Mouse (Mus musculus) layer of hippocampus, postnatal 36 days (tissue): ENCODE results near the gene Adam1b. TPM values are rescaled to one million over a fixed set of nuclear protein-coding genes. Genes with fewer than 3 reads are reported as not detected.

Experiments
- DNase-seq, 2 experiments: peaks; one replicate each; pipeline ENCODE4 v3.0.0; 2022
- total RNA-seq, 2 experiments: library from RNA; stranded (reverse); gene quantifications; 2 replicates each; pipeline ENCODE4 v1.2.3; 2021

The Adam1b gene
- total RNA-seq, 2 experiments from 2014 or later = 0.13 to 0.15 TPM

DNA sequence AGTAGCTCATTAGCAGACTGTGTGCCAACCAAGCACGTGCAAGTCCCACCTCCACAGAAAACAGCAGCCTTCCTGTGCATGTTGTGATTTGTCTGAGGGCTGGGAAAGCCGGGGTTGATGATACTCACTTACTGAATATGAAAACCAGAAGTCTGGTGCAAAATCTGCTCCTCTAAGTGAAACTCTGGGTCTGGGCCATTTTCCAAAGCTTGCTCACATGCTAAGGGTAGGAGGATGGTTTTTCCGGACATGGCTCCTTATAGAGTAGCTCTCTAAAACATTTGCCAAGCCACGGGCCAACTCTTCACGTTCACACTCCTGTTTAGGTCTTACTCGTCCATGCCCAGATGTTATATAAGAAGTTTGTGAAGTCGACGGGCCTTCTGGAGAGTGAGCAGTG is 9.9 kb downstream of the Adam1b start:
- peak; percentile 14 to 22 for DNase-seq

DNA sequence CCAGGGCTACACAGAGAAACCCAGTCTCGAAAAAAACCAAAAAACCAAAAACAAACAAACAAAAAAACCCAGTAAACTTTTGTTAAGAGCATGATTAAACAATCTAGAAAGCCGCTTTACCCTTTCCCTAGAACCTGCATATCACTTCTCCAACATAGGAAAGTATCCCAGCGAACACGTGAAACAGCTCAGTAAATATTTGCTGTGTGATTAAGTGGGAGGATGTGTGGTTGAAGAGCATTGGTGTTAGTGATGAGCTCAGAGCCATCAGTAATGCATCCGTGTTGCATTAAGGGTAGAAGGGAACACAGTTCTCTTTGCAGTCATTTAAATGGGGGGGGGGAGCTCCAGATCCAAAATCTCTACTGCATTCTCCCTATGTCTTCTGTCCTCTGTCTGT is 18.4 kb downstream of the Adam1b start:
- no peak for DNase-seq

- no peak for DNase-seq
Measured at GRCm38 (mm10) chr5:121477680-121478079, 25.6 kb downstream of the Adam1b start.

DNA sequence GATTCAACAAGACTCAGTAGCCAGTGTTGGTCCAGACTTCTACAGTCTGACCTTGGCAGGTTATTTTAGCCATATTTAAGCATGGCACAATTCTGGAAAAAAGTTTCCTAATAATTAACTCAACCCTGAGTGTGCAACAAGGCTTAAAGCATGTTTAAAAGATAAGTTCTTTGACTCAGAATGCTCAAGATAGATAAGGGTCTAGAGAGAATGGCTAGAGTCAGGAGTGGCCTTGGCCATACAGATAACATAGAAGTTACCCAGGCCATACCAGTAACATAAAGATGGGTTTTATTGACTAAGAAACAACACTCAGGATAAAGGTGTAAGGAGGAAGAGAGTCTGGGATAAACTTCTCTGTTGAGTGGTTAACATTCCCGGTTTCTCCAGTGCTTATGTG is 27.2 kb downstream of the Adam1b start:
- DNase-seq = no peak

DNA sequence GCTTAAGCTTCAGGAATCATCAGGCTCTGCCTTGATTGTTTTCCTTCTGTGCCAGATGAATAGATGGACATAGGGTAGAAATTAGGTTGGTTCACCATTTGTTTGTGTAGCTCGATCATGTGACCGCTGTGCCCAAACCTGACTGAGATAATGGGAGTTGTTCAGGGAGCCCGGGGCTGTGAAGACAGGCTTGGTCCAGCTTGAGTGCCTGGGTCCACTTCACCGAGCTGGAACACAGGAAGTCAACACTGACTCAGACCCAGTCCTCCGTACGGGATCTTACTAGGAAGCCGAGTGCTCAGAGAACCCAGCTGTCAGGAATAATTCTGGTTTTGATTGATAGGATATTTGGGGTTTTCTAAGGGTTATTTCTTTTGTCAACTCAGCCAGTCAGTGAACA is 28.6 kb downstream of the Adam1b start:
- DNase-seq = no peak

DNA sequence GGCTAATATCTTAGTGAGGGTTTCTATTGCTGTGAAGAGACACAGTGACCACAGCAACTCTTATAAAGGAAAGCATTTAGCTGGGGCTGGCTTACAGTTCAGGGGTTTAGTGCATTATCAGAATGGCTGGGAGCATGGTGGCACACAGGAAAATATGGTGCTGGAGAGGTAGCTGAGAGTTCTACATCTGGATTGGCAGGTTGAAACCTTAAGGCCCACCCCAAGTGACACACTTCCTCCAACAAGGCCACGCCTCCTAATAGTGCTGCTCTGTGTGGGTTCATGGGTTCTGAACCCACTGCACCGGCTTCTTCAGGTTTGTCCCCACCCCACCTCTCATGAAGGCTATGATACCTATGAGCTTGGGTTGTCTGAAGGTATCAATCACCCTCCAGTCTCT is 30.8 kb downstream of the Adam1b start:
- DNase-seq = no peak

GRCm38 (mm10) chr5:121469566-121469965 is 33.7 kb downstream of the Adam1b start:
- no peak for DNase-seq

DNA sequence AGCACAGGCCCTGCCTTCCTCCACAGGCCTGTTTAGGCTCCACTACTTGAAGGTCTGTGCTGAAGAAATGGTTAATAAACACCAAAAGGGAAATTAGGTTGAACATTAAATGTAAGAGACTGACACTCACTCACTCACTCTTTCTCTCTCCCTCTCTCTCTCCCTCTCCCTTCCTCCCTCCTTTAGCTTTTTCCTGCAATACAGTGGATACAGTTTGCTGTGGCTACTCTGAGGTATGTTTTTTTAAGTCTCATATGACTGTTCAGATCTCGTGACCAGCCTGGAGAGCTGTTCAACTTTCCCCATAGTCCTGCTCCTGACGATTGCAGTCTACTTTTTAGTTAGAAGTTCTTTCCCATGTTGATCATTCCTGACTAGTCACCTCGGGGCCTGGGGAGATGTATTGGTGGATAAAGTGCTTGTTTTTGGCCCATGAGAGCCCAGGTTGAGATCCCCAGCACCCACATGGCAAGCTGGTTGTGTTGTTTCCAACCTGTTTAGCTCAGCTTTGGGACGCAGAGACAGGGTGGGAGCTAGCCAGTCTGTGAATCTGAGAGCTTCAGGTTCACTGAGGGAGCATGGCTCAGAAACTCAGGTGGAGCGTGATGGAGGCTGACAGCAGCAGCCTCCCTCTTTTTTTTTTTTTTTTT is 39.5 kb downstream of the Adam1b start:
- no peak for DNase-seq

GRCm38 (mm10) chr5:121462967-121463366 is 40.3 kb downstream of the Adam1b start:
- DNase-seq = no peak

GRCm38 (mm10) chr5:121462171-121462502 is 41.1 kb downstream of the Adam1b start:
- no peak for DNase-seq

- DNase-seq = no peak
Measured at GRCm38 (mm10) chr5:121461339-121462170, 41.7 kb downstream of the Adam1b start.

GRCm38 (mm10) chr5:121455510-121456265 is 47.5 kb downstream of the Adam1b start:
- DNase-seq = no peak

- DNase-seq = no peak
Measured at GRCm38 (mm10) chr5:121454503-121454782, 48.8 kb downstream of the Adam1b start.

DNA sequence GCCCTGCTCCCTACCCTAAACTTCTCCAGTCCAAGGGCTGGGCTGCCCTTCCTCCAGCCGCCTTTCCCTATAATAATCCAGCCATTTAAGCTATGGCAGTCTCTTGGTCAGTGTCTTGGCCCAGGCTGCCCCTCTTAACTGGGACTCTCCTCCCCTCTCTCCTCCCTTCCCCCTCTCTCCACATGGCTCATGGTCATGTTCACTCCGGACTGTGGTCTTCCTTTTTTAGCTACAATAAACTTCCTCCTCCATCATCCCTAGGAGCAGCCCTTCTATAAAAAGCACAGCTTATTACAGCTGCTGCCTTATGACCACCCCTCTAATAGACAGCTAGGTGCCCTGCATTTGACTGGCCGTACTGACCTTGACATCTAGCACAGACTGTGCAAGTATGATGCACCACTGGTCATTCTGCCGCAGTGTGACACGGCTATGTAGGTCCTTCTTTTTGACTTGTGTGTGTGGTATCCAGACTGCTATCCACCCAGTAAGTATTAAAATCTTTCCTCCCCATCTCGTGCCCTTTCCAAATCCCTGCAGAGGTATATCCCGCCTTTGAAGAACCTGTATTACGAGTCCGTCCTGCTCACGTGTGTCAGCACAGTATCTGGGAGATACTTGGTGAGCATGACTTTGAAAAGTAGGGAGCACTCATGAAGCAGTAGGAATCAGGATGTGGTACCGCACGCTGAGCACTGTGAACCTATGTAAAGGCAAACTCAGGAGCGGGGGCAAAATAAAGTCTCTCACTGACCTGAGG is 49.3 kb downstream of the Adam1b start:
- no peak for DNase-seq

DNA sequence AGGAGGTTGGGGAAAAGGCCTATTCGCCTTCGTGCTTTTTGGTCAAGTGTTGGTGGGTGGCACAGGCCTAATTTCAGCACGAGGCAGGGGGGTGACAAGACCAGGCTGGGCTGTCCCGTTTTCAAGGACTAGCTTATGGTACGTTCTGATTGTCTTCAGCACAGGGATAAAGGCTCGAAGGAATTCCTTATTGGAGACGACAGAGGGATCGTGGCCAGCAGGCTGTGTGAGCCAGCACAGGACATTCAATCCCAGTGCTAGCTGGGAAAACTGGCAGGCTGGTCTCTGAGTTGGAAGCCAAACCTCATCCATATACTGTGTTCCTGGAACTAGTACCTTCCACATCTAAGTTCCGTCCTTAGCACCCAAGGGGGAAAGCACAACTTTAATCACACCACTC is 50.3 kb downstream of the Adam1b start:
- DNase-seq = no peak

DNA sequence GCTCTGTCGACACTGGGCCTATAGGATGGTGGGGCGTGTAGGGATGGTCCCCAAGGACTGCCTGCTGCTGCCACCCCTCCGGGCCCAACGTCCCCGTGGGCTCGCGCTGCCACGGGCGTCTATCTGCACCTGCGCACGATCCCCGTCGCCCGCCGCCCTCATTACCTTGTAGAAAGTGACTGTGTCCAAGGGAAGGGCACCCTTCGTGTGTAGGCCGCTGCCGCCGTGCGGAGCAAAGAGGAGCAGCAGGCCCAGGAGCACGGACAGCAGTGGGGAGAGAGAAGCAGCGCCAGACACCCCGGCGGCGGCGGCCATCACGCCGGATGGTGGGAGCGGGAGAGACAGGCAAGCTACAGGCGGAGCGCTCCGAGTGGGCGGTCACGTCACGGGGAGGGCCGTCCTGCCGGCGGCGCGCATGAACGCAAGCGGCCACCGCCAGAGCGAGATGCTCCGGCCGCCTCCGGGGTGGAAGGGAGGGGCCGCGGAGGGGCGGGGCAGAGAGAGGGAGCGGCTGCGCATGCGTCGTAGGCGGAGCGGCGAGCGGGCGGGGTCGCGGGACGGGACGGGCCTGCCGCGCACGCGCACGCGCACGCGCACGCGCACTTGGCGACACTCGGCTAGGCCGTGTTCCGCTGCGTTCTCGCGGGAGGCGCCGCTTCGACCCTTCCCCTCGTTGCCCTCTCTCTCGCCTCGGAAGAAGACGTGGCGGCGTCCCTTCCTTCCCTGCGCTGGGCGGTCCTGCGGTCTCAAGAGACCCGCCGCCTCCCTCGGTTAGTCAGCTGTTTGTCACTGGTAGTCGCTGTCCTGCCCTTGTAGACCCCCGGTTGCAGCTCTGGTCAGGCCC is 51.0 kb downstream of the Adam1b start, which contains the start of gene Erp29:
TSS of gene Erp29 (minus strand) at position 481 of the 844 bp plus-strand sequence.
- DNase-seq = peak; percentile 99

DNA sequence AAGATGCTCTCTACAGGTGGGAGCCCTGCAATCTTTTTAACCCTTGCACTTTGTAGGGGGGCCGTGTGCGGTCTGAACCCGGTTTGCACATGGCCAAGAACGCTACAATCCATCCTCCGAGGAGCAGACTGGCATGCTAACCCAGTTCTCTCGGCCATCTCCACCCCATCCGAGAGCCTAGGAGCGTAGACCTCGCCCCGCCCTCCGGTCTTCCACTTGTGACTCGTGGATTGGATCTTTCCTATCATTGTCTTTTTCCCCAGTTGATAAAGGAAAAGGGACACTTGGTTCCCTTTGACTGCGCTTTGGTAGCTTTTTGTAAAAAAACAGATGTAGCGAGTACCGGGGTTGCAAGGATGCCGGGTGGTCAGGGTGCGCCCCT is 51.6 kb downstream of the Adam1b start, which contains the start of gene Tmem116:
TSS of gene Tmem116 (plus strand) at position 250 of the 382 bp plus-strand sequence.
- DNase-seq = peak; percentile 28 to 43

DNA sequence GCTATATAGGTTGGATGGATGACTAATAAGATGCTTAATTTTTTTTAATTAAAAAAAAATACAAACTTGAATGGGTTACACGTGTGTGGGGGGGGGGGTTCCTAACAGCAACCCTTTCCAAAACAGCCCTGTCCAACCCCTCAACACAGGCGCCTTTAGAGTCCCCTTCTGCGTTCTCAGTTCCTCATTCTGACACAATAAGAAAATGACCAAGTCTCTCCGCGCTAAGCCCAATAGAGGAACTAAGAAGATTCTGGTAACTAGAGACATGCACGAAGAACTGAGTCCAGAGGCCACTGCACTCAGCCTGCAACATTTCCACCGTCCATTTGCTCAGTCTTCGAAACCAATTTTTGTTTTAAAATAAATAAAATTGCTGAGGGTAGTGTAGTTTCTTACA is 52.0 kb downstream of the Adam1b start:
- DNase-seq = no peak

DNA sequence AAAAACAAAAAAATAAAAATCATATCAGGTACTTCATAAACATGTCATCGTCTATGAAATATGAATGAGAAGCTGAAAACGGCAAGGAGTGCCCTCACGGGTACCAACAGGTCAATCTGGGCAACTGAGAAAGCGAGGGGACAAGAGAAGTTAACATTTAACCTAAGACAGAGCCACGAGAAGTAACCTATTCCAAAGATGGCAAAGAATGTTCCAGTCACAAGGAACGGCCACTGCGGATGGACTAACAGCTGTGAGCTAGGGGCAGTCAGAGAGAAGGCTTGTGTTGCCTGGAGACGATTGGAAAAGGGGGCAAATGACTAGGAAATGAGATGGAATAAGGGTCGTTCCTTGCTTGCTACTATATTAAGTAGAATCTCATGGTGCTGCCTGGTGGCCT is 52.8 kb downstream of the Adam1b start:
- DNase-seq = no peak
